Mouse (Mus musculus) erythroblast, embryonic 14.5 days (primary cell): ENCODE results near the gene Hist1h2bf. TPM values are rescaled to one million over a fixed set of nuclear protein-coding genes. Genes with fewer than 3 reads are reported as not detected.
"Not testable (repeated sequence)": the region's sequence is repeated elsewhere in the genome, so short reads cannot be mapped to it uniquely, and the experiment has no call there.

Experiments used
- H3K27me3 ChIP-seq: 2 replicates; pipeline ENCODE4 v1.6.1; 2012; ENCODE audit warnings: inconsistent platforms; ENCODE audit not compliant: control insufficient read depth
- H3K36me3 ChIP-seq: 2 replicates; pipeline ENCODE4 v1.6.1; 2012; ENCODE audit warnings: mild to moderate bottlenecking, inconsistent platforms; ENCODE audit not compliant: control insufficient read depth
- H3K4me1 ChIP-seq: 2 replicates; pipeline ENCODE4 v1.6.1; 2012; ENCODE audit warnings: inconsistent platforms; ENCODE audit not compliant: control insufficient read depth
- H3K4me3 ChIP-seq: replicated peaks from 2 replicates; pipeline ENCODE3; 2012; ENCODE audit warnings: moderate library complexity, mild to moderate bottlenecking, inconsistent platforms
- H3K9me3 ChIP-seq: 2 replicates; pipeline ENCODE4 v1.6.1; 2012; ENCODE audit warnings: low read length, inconsistent platforms, mixed read lengths; ENCODE audit not compliant: control insufficient read depth
- GATA1 ChIP-seq: IDR thresholded peaks from 2 replicates; pipeline ENCODE4 v1.6.1; 2012; ENCODE audit warnings: low read length, inconsistent platforms, mixed read lengths
- TAL1 ChIP-seq: IDR thresholded peaks from 3 replicates; pipeline ENCODE4 v1.6.1; 2012; ENCODE audit warnings: low read length, inconsistent platforms, mixed read lengths
- polyA plus RNA-seq: library from polyadenylated mRNA; stranded (reverse); fragments of >175 nt; gene quantifications from 2 replicates; pipeline ENCODE4 v1.2.3, GENCODE M21; 2012

The Hist1h2bf gene
- polyA plus RNA-seq, 1 experiment, result 15.6 TPM

- TF ChIP-seq TAL1, result no peak
- TF ChIP-seq GATA1, result no peak
- Histone ChIP-seq H3K4me1 (peaks cover 56% of the 10 kb centered on the region), H3K36me3 (no peaks in the 10 kb centered on the region; the same call in 1 of the 2 replicates), H3K9me3 (no peaks in the 10 kb centered on the region), H3K27me3 (no peaks in the 10 kb centered on the region), H3K4me3 (peak overlapping the region; percentile 80)
Observed at GRCm38 (mm10) chr13:23556906-23557305, 17.1 kb downstream of the Hist1h2bf start.

DNA sequence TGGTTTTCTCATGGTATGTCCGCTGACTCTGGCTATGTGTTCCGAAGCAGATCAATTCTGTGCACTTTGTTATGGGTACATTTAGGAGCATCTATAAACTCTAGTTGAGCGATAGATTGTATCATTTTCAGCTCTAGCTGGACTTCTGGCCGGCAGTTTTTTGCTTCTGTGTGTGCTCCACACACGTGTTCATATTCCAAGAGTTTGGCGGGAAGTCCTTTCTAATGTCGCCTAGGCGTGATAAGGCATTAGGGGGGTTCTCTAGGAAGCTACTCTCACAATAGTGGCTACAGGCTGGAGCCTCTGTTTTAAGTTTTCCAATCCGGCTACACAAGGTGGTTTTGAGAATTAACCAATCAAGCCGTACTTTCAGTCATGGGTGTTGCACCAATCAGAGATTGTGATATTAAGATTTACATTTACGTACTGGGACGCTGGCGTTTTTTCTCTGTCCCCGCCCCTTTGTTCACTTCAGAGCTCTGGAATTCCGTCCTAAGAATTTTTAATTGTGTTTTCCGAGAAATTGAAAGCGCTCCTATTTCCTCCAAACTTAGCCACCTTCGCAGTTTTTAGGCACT lies 18.1 kb downstream of the Hist1h2bf start:
- Histone ChIP-seq H3K9me3 (no peaks in the 10 kb centered on the region), H3K4me1 (peaks cover 65% of the 10 kb centered on the region), H3K4me3 (peak overlapping the region; percentile 80), H3K27me3 (no peaks in the 10 kb centered on the region), H3K36me3 (no peaks in the 10 kb centered on the region; the same call in 1 of the 2 replicates)
- no peak for TF ChIP-seq GATA1
- no peak for TF ChIP-seq TAL1

GRCm38 (mm10) chr13:23554925-23555838 lies 18.8 kb downstream of the Hist1h2bf start:
- Histone ChIP-seq H3K27me3 (no peaks in the 10 kb centered on the region), H3K36me3 (no peaks in the 10 kb centered on the region; the same call in 1 of the 2 replicates), H3K9me3 (no peaks in the 10 kb centered on the region), H3K4me3 (peak overlapping the region; percentile 80), H3K4me1 (peaks cover 68% of the 10 kb centered on the region)
- TF ChIP-seq GATA1 (no peak), TAL1 (no peak)

DNA sequence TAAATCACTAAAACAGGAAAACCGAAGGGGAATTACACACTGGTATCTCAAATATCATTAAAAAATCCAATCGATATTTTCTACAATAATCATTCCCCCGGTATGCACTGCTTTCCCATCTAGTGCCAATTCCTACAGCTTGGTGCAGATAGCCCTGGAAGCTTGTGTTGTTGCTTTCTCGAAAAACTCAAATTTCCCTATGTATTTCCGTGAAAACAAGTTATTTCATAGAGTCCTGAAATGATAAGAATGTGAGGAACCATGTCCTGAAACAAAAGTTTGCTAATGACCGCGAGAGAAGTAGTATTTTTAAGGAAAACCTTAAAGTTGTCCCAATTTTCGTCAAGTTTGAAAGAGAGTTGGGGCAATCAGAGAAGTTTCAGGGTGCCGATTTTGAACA lies 19.6 kb downstream of the Hist1h2bf start:
- H3K4me1 ChIP-seq, result peaks cover 76% of the 10 kb centered on the region
- TF ChIP-seq TAL1, result no peak
- TF ChIP-seq GATA1, result no peak
- H3K36me3 ChIP-seq, result no peaks in the 10 kb centered on the region; the same call in 1 of the 2 replicates
- no peaks in the 10 kb centered on the region for H3K9me3 ChIP-seq
- H3K27me3 ChIP-seq, result no peaks in the 10 kb centered on the region
- H3K4me3 ChIP-seq, result peak overlapping the region; percentile 80

GRCm38 (mm10) chr13:23552962-23553361 lies 21.0 kb downstream of the Hist1h2bf start, which contains the start of gene Hist1h1d:
Gene Hist1h1d, plus strand, starts transcription at chr13:23553262.
- Histone ChIP-seq H3K36me3 (no peaks in the 10 kb centered on the region; the same call in 1 of the 2 replicates), H3K4me3 (peak within 1 kb of the TSS; percentile 80), H3K27me3 (no peaks in the 10 kb centered on the region), H3K9me3 (no peaks in the 10 kb centered on the region), H3K4me1 (peaks cover 77% of the 10 kb centered on the region)
- TF ChIP-seq GATA1, result no peak
- TF ChIP-seq TAL1, result no peak

DNA sequence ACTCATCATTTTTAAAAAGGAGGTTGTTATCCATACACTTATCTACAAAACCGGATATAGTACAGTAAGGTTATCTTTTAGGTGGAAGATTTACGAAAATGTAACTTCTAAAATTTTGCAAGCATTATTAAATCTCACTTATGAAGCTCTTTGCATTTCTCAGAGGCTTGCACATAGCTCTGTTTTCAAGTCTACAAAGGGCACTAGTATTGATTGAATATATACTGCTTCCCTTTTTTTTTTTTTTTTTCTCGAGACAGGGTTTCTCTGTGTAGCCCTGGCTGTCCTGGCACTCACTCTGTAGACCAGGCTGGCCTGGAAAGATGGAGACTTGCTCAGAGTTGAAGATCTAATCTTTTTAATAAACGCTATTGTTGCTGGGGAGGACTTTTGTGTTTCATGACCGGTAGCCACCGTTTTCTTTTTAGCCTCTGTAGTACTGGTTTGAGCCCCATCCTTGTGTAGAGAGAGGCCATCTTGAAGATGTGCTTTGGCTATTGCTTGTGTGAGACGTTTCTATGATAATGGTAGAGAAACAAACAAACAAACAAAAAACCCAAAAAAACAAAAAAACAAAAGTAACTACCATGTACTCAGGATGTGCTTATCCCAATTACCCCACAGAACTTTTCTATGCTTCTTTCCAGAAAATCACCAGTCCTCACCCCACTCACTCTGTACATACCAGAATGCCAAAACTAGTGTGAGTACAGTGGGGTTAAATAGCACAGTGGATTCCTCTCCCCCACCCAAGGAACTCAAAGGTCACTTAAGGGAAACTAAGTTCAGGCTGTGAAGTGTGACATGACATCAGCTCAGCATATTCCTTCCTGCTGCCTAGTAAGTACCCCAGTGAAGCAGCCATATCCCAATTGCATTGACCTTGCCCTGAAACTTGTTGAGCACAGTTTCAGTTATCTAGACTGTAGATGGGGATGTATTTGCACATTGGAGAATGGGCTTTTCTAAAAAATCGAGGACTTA lies 21.8 kb downstream of the Hist1h2bf start:
- no peaks in the 10 kb centered on the region for H3K27me3 ChIP-seq
- peaks cover 80% of the 10 kb centered on the region for H3K4me1 ChIP-seq
- H3K4me3 ChIP-seq, result peak overlapping the region; percentile 68
- H3K36me3 ChIP-seq, result no peaks in the 10 kb centered on the region; the same call in 1 of the 2 replicates
- H3K9me3 ChIP-seq, result no peaks in the 10 kb centered on the region
- TF ChIP-seq GATA1 (no peak), TAL1 (no peak)

- not testable (repeated sequence) for H3K9me3 ChIP-seq, H3K27me3 ChIP-seq, H3K36me3 ChIP-seq
- H3K4me1 ChIP-seq, result peaks cover 79% of the 10 kb centered on the region
- H3K4me3 ChIP-seq, result peak within 1 kb of the TSS; percentile 68
Observed at GRCm38 (mm10) chr13:23551146-23551834, 22.7 kb downstream of the Hist1h2bf start, which contains the start of gene Hist1h4f. Gene Hist1h4f, minus strand, starts transcription at chr13:23551648.

- no peaks in the 10 kb centered on the region for H3K27me3 ChIP-seq
- TF ChIP-seq TAL1 (no peak), GATA1 (no peak)
- H3K4me1 ChIP-seq, result peaks cover 82% of the 10 kb centered on the region
- no peaks in the 10 kb centered on the region; the same call in 1 of the 2 replicates for H3K36me3 ChIP-seq
- H3K4me3 ChIP-seq, result peak overlapping the region; percentile 68
- H3K9me3 ChIP-seq, result no peaks in the 10 kb centered on the region
Observed at GRCm38 (mm10) chr13:23550761-23551145, 23.2 kb downstream of the Hist1h2bf start.
